Mouse (Mus musculus) liver, adult 2 months (tissue): ENCODE measurements at regions not wholly inside any gene's neighbourhood (a gene's known extent, or its start where the extent isn't known, plus 50 kb on each side); places are given as distances from the start of the nearest gene placed in this dataset.
A peak's percentile ranks its signal among the peaks of the same experiment; 100 is the strongest.

Experiments
- DNase-seq: peaks from one replicate; pipeline ENCODE4 v3.0.0-alpha.2; 2011; ENCODE audit warnings: low read depth, low spot score; ENCODE audit errors: extremely low read depth
- H3K27ac ChIP-seq: fragments of 200-500 bp; replicated peaks from 2 replicates; pipeline ENCODE4 v1.5.1; 2012; ENCODE audit warnings: low read depth, mild to moderate bottlenecking, control low read depth, inconsistent platforms, low read length; ENCODE audit not compliant: insufficient read depth
- H3K27me3 ChIP-seq: fragments of 200-500 bp; 2 replicates; pipeline ENCODE4 v1.6.1; 2012; ENCODE audit warnings: mild to moderate bottlenecking, moderate library complexity, low read length, inconsistent platforms; ENCODE audit not compliant: control insufficient read depth, insufficient read depth
- H3K36me3 ChIP-seq: fragments of 200-500 bp; 2 replicates; pipeline ENCODE4 v1.6.1; 2012; ENCODE audit warnings: low read length, inconsistent platforms; ENCODE audit not compliant: control insufficient read depth, insufficient read depth
- H3K4me1 ChIP-seq: fragments of 200-500 bp; 2 replicates; pipeline ENCODE4 v1.6.1; 2011; ENCODE audit warnings: low read length; ENCODE audit not compliant: control insufficient read depth, insufficient read depth
- H3K4me3 ChIP-seq: fragments of 200-500 bp; 2 replicates; pipeline ENCODE4 v1.5.1; 2011; ENCODE audit warnings: low read depth, mild to moderate bottlenecking, control low read depth, low read length, moderate library complexity; ENCODE audit not compliant: insufficient read depth
- H3K79me2 ChIP-seq: fragments of 200-500 bp; 2 replicates; pipeline ENCODE4 v1.6.1; 2012; ENCODE audit warnings: inconsistent platforms, mild to moderate bottlenecking, low read length, moderate library complexity; ENCODE audit not compliant: control insufficient read depth, insufficient read depth
- H3K9ac ChIP-seq: fragments of 200-500 bp; 2 replicates; pipeline ENCODE4 v1.6.1; 2012; ENCODE audit warnings: low read depth, mild to moderate bottlenecking, control low read depth, inconsistent platforms, low read length
- CTCF ChIP-seq: fragments of 200-500 bp; IDR thresholded peaks from 2 replicates; pipeline ENCODE4 v1.5.1; 2011; ENCODE audit warnings: low read depth, low read length, control low read depth
- POLR2A ChIP-seq: fragments of 200-500 bp; IDR thresholded peaks from 2 replicates; pipeline ENCODE4 v1.6.1; 2011; ENCODE audit warnings: low read length, control low read depth; ENCODE audit not compliant: insufficient read depth; ENCODE audit errors: extremely low read depth
- WGBS: fragments of 180-500 bp; shearing (Covaris S2); methylation state at CpG from one replicate; pipeline ENCODE4 v1.1.7; 2018; 5-methylcytosine and 5-hydroxymethylcytosine counted together

DNA sequence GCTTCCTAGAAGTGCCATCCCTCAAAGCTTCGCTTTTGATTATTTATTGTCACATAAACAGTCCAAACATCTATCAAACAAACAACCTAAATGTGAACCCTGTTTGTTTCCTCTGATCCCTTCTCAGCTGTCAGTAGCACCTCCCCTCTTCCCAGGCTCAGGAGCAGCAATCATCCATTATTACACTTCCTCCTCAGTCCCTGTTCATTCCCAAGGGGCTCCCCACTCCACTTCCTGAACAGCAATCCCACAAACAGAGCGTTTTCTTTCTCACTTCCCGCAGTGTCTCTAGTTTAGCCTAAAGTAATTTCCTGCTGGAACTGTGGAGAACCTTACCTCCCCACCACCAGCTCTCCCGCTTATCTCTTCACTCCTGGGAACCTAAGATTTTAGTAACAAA is 91.1 kb upstream of the Nrp1 start:
- DNase-seq, result no peak
- TF ChIP-seq CTCF (no peak), POLR2A (no peak)
- H3K27ac ChIP-seq, result 0 out of 2 replicates have a peak overlapping the region, but pooled peaks have one; percentile 17
- WGBS, result 67% methylated on average over 4 of the region's 4 CpGs
- no peak overlapping the region for H3K9ac ChIP-seq
- H3K79me2 ChIP-seq, result no peaks in the 10 kb centered on the region
- H3K4me3 ChIP-seq, result no peak overlapping the region
- H3K27me3 ChIP-seq, result no peaks in the 10 kb centered on the region
- H3K4me1 ChIP-seq, result peaks cover 4% of the 10 kb centered on the region; the same call in 1 of the 2 replicates
- H3K36me3 ChIP-seq, result no peaks in the 10 kb centered on the region

DNA sequence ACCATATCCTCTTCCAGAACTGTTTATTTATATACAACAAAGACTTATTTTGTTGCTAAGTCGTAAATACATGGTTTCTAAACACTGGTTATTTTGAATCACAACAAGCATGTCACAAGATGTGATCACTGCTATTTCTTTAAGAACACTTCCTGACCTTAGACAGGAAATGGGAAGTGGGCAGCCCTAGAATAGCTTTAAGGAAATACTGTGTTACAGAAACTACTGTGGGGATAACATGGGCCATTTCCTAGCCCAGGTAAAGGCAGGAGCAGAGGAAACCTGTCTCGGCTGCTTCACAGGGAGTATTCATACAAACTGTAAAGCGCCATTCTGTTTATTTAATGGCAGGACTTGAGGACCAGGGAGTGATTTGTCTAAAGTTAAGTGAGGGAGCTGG is 90.4 kb upstream of the Nrp1 start:
- TF ChIP-seq CTCF (no peak), POLR2A (no peak)
- Histone ChIP-seq H3K36me3 (no peaks in the 10 kb centered on the region), H3K4me3 (no peak overlapping the region), H3K9ac (no peak overlapping the region), H3K27ac (0 out of 2 replicates have a peak overlapping the region, but pooled peaks have one; percentile 4), H3K79me2 (no peaks in the 10 kb centered on the region), H3K27me3 (no peaks in the 10 kb centered on the region), H3K4me1 (peaks cover 6% of the 10 kb centered on the region; the same call in 1 of the 2 replicates)
- WGBS, result 76% methylated on average over 3 of the region's 3 CpGs
- peak; percentile 21 for DNase-seq

DNA sequence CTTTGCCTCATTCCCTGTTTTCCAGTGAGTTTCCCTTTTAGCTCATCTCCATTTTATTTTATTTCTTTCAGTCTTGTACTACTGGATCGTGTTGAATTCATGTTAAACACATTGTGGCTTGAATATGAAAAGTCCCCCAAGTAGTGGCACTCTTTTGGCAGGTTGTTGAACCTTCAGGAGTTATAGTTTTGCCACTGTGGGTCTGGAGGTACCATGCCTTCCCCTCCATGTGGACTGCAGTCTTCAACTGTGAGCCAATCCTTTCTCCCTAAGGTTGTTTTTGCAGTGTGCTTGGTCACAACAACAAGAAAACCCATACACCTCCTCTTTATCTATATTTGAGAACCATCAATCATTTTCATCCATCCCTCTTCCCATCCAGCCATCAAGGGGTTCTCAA is 88.9 kb upstream of the Nrp1 start:
- WGBS, result 94% methylated on average over 1 of the region's 1 CpGs
- no peak overlapping the region for H3K4me3 ChIP-seq
- H3K27ac ChIP-seq, result no peak overlapping the region
- no peaks in the 10 kb centered on the region for H3K36me3 ChIP-seq
- no peaks in the 10 kb centered on the region for H3K79me2 ChIP-seq
- peaks cover 6% of the 10 kb centered on the region; the same call in 1 of the 2 replicates for H3K4me1 ChIP-seq
- DNase-seq, result no peak
- no peak overlapping the region for H3K9ac ChIP-seq
- no peak for TF ChIP-seq POLR2A
- no peak for TF ChIP-seq CTCF
- H3K27me3 ChIP-seq, result no peaks in the 10 kb centered on the region

DNA sequence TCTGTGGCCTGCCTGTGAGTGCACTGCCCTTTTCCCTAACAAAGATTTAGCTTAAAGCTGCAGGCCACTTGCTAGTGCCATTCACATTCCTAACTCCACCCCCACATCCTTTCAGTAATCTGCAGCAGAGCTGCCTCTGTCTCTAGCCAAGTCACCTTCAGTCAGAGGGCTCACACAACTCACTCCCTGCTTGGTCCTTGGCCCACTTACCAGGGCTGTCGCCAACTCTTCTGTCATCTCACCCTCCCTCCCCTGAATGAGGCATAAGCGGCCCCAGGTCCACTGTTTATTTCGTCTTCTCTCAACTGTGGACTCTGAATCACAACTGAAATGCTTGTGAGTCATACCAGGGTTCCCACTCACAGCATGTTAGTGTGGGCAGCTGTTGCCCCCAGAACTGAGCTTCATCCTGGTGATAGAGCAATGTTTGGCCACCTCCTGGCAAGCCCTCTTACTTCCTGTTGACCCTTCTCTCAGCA is 85.5 kb upstream of the Nrp1 start:
- Histone ChIP-seq H3K9ac (no peak overlapping the region), H3K4me1 (peaks cover 2% of the 10 kb centered on the region; the same call in 1 of the 2 replicates), H3K27ac (no peak overlapping the region), H3K27me3 (no peaks in the 10 kb centered on the region), H3K4me3 (no peak overlapping the region), H3K36me3 (no peaks in the 10 kb centered on the region), H3K79me2 (no peaks in the 10 kb centered on the region)
- DNase-seq, result peak; percentile 52
- TF ChIP-seq POLR2A (no peak), CTCF (no peak)
- WGBS, result 6% methylated on average over 3 of the region's 3 CpGs

DNA sequence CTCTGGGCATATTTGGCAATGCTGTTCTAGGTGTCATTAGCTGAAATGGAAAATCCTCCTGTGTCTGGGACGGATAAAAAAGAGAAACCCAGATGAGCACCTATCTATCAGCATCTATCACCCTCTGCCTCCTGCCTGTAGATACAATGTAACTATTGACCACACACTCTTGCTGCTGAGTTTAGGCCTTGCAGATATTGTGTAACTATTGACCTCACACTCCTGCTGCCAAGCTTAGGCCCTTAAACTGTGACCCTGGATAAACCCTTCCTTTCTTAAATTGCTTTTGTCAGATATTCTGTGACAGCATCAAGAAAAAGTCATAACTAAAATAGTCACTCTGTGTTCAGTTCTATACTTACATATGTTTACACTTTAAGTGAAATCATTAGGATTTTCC is 81.9 kb upstream of the Nrp1 start:
- WGBS, result 34% methylated on average over 1 of the region's 1 CpGs
- Histone ChIP-seq H3K4me1 (peaks cover 8% of the 10 kb centered on the region), H3K9ac (no peak overlapping the region), H3K36me3 (no peaks in the 10 kb centered on the region), H3K27me3 (no peaks in the 10 kb centered on the region), H3K4me3 (no peak overlapping the region), H3K79me2 (no peaks in the 10 kb centered on the region), H3K27ac (no peak overlapping the region)
- TF ChIP-seq CTCF, result no peak
- no peak for TF ChIP-seq POLR2A
- peak; percentile 80 for DNase-seq

DNA sequence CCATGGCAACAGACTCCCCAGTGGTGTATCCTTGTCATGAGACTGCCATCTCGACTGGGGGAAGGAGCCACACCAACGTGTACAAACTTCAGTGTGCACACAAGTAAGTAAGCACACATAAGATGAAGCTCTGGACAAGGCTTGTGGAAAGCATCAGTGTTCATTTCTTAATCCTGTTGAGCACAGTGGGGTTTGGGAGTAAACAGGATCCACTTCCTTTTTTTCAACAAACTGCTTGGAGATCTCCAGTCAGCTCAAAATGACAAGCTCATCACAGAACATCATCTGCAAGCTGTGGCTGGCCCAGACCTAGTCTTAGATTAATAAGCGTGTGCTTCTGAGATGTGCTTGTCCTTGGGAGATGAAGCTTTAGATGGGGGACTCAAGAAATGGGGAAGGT is 75.6 kb upstream of the Nrp1 start:
- Histone ChIP-seq H3K36me3 (no peaks in the 10 kb centered on the region), H3K4me3 (no peak overlapping the region), H3K79me2 (no peaks in the 10 kb centered on the region), H3K9ac (no peak overlapping the region), H3K4me1 (peaks cover 7% of the 10 kb centered on the region), H3K27me3 (no peaks in the 10 kb centered on the region), H3K27ac (no peak overlapping the region)
- TF ChIP-seq CTCF (no peak), POLR2A (no peak)
- WGBS, result 49% methylated on average over 3 of the region's 3 CpGs
- DNase-seq, result no peak
